Mouse (Mus musculus) brain, embryonic 14.5 days (tissue): ENCODE data around the gene Fam199x. TPM values are rescaled to one million over a fixed set of nuclear protein-coding genes. Genes with fewer than 3 reads are reported as not detected.

Experiments used
- DNase-seq: peaks from one replicate; pipeline ENCODE4 v3.0.0-alpha.2; 2011; ENCODE audit warnings: low read depth
- CTCF ChIP-seq: fragments of 200-500 bp; IDR thresholded peaks from 2 replicates; pipeline ENCODE4 v1.5.1; 2012; ENCODE audit warnings: inconsistent platforms, mild to moderate bottlenecking, moderate library complexity, borderline replicate concordance; ENCODE audit not compliant: insufficient read depth, insufficient read length; ENCODE audit errors: extremely low read depth
- POLR2A ChIP-seq: fragments of 200-500 bp; IDR thresholded peaks from 2 replicates; pipeline ENCODE4 v1.6.1; 2012; ENCODE audit warnings: mild to moderate bottlenecking, inconsistent platforms, borderline replicate concordance; ENCODE audit not compliant: poor library complexity, insufficient read depth, insufficient read length, severe bottlenecking; ENCODE audit errors: extremely low read depth
- polyA plus RNA-seq: library from polyadenylated mRNA; depleted of rRNA; stranded (reverse); fragments of >200 nt; gene quantifications from 2 replicates; pipeline ENCODE4 v1.2.3, GENCODE M21; 2012; rRNA removed

Fam199x gene
- polyA plus RNA-seq, result 2.2 and 3.9 TPM in 2 replicates

DNA sequence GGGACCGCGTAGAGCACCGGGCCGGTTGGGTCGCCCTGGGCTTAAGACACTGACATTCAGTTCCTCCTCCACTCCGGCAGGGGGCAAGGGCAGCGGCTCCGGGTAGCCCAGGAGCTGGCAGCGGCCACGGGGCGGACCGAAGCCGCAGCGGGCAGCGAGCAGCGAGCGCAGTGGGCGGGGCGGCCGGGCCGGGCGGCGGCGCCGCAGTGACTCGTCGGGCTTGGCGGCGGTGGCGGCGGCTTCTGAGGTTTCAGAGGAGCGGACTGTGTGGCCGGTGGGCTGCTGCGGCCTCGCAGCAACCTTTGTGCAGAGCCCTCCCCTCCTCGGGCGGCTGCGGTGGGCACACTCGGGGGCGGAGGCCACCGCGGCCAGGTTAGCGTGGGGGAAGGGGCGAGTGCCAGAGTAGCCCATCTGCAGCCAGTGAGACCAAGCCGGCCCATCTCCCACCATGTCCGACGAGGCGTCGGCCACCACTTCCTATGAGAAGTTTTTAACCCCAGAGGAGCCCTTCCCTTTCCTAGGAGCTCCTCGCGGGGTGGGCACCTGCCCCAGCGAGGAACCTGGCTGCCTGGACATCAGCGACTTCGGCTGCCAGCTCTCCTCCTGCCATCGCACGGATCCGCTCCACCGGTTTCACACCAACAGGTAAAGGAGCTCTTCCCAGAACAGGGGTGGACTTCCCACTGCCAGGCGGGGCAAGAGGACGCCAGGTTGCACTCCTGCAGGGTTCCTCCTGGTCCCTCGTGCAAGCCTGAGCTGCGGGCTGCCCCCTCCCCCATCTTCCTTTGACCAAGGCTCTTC lies at the start of gene Fam199x:
Gene Fam199x, plus strand, starts transcription at position 170 of the 801 bp plus-strand sequence.
- DNase-seq, result peak; percentile 86
- TF ChIP-seq POLR2A, result peak; percentile 52; the same call in 1 of the 2 replicates
- peak; percentile 42; the same call in 1 of the 2 replicates for TF ChIP-seq CTCF

DNA sequence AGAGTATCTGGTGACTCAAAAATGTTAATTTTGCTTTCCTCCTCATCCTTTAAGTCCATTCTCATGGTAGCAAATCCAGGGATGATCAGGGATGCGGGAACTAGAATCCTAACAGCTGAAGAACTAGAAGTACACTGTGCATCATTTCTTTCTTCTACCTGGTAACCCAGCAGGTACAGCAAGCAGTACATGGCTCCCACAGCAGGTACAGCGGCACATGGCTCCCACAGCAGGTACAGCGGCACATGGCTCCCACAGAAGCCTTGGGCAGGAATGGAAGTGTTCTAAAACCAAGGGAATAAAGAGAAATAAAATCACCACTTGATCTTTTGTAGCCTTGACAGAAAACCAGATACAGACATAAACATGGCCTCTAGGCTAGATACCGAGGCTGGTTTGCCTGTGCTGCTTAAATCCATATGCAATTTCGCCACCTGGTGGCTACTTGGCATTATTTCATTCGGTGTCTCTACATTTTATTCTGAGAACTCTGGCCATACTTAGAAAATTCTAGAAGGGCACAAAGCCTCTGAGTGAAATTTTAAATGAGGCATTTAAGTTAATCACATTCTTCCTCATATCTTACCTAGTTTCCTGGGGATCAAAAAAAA lies 34.2 kb upstream of the Fam199x start:
- no peak for TF ChIP-seq POLR2A
- peak; percentile 56; the same call in 1 of the 2 replicates for TF ChIP-seq CTCF
- DNase-seq, result peak; percentile 88

GRCm38 (mm10) chrX:137017668-137018067 lies 31.7 kb upstream of the Fam199x start:
- no peak for DNase-seq
- no peak for TF ChIP-seq CTCF
- TF ChIP-seq POLR2A, result no peak

DNA sequence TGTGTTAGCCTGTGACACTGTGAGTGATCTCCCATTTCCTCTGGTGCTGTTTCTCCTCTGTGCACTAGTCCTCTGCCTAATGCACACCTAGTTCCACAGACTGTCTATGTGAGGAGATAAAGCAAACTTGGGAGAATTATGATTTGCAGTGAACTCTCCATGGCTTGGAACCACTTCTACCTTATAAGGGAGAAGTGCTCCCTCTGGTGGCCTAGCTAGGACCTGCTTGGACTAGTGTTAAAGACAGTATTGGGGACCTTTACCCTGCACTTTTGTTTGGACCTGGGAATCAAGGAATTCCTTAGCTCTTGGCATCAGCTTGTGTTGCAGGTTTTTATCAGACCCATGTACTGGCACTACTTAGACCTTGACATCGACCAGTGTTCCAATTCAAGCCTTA lies 30.1 kb upstream of the Fam199x start:
- DNase-seq, result peak; percentile 74
- TF ChIP-seq POLR2A (no peak), CTCF (peak; percentile 67; the same call in 1 of the 2 replicates)

DNA sequence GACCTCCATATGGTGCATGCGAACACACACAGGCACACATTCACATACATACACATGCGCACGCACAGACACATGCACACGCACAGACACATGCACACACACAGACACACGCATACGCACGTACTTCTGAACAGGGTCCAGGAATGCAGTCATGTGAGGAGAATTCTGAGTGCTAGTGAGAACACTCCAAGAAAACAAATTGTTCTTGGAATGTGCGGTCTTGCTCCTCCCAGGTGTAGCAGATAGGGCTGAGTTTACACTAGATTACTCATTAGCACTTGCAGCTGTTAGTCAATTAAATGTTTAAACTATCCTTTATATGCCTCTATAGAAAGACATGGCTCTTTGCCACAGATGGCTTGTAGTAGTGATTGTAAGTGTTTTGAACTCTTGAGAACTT lies 18.5 kb upstream of the Fam199x start:
- no peak for DNase-seq
- no peak for TF ChIP-seq POLR2A
- TF ChIP-seq CTCF, result no peak

GRCm38 (mm10) chrX:137031726-137032125 lies 17.7 kb upstream of the Fam199x start:
- no peak for DNase-seq
- TF ChIP-seq POLR2A, result no peak
- no peak for TF ChIP-seq CTCF

DNA sequence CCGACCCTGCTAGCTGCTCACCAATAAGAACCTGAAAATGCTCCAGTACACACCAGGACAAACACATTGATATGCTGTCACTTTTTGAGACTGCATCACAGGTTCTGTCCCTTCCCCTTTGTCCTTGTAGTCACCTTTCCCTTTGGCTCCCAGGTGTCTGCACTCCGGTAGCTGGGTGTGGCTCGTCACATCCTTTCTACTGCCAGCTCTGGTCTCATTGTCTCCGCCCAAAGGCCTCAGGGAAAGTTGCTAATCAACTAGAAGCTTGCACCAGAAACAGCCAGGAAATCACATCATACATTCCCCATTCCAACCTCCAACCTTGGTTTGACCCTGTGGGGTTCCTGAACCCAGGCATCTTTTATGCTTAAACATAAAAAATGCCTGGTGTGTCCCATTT lies 15.1 kb upstream of the Fam199x start:
- TF ChIP-seq POLR2A, result no peak
- DNase-seq, result no peak

DNA sequence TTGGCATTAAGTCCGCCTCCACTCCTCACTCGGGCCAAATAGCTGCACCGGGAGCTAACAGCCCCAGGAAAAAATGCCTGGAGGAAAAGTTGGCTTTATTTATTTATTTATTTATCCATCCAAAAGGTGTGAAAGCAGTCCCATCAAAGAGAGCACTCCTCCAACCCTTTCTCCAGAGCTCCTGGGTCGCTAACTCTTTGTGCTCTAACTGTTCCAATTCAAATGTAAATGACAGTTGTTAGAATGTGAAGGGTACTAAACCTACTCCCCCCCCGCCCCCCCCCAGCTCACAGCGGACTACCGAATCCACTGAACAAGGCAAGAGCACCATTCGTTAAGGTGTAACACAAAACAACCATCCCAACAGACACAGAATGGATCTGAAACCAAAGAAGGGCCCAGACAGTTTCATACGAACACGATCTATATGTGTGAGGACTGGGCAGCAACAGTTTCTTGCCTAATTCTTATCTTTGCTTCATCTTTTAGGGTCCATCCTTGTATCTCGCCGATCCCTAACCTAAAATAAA lies 11.9 kb upstream of the Fam199x start:
- no peak for TF ChIP-seq POLR2A
- TF ChIP-seq CTCF, result no peak
- DNase-seq, result no peak

- TF ChIP-seq CTCF, result no peak
- no peak for TF ChIP-seq POLR2A
- peak; percentile 95 for DNase-seq
Observed at GRCm38 (mm10) chrX:137038000-137038483, 11.4 kb upstream of the Fam199x start, which contains the start of gene Slc25a53. TSS of gene Slc25a53 (minus strand) at chrX:137038302.

DNA sequence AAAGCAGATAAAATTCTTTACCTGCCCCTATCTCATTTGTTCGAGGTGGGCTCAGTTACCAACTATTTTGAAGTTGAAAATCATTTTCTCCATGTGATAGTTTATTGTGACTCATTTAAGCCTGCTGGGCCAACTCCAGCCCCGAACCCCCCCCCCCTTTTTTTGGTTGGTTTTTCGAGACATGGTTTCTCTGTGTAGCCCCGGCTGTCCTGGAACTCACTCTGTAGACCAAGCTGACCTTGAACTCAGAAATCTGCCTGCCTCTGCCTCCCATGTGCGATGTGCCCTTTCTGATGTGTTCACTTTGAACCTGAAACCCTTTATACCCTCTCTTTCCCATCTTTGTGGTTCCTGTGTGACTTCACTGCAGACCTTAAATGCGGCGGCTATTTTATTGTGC lies 10.9 kb upstream of the Fam199x start:
- TF ChIP-seq POLR2A (no peak), CTCF (no peak)
- no peak for DNase-seq

DNA sequence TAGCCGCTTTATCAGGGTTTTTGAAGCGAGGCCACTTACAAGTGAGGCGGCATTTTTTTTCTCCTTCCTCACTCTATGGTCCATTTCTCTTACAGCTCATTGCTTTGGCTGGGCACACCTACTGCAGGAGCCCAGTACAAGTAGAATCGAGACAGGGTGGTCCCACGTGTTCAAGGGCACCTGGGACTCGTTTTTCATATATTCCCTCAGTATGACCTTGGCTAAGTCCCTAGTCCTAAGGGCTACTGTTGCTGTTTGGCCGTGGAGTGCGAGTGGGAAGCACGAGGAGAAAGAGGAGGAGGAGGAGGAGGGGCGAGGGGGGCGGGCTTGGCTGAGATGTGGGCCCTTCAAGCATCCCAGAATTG lies 352 bp upstream of the Fam199x start:
- TF ChIP-seq CTCF (no peak), POLR2A (no peak)
- no peak for DNase-seq

GRCm38 (mm10) chrX:137063202-137063601 lies 13.8 kb downstream of the Fam199x start:
- peak; percentile 12 for DNase-seq
- TF ChIP-seq POLR2A (no peak), CTCF (no peak)

GRCm38 (mm10) chrX:137104531-137104930 lies 55.1 kb downstream of the Fam199x start:
- no peak for DNase-seq
- no peak for TF ChIP-seq POLR2A
- TF ChIP-seq CTCF, result no peak
